Mouse (Mus musculus): ENCODE data around the gene Lamtor4. TPM values are rescaled to one million over a fixed set of nuclear protein-coding genes. Genes with fewer than 3 reads are reported as not detected.

Gene Lamtor4
- polyA plus RNA-seq, 1 experiment: 108 TPM

GRCm38 (mm10) chr5:138225700-138226099, 29.6 kb upstream of the Lamtor4 start, which contains the start of gene Nxpe5:
Nxpe5 (plus strand) TSS chr5:138225898.
- H3K4me3 ChIP-seq (ENCODE audit: extremely low read depth, insufficient read depth, insufficient read length): no peak within 1 kb of the TSS; the same call in 1 of the 2 replicates
- TF ChIP-seq CTCF (IDR thresholded peaks at IDR 0.05; ENCODE audit: extremely low read depth, insufficient read depth, insufficient read length, insufficient replicate concordance) (no peak), POLR2A (IDR thresholded peaks at IDR 0.05; ENCODE audit: low read depth, low read length) (no peak)
- 29% methylated on average over 2 of the region's 2 CpGs for WGBS
- no peak within 1 kb of the TSS for H3K27ac ChIP-seq (ENCODE audit: insufficient read depth, low read length)
- H3K27me3 ChIP-seq (ENCODE audit: control insufficient read depth, insufficient read depth, low read length): no peaks in the 10 kb centered on the region
- peaks cover 4% of the 10 kb centered on the region; the same call in 1 of the 2 replicates for H3K4me1 ChIP-seq (ENCODE audit: control insufficient read depth, insufficient read depth, insufficient read length)
- no peak for DNase-seq (ENCODE audit: low read depth in 1 of 2, low spot score in 2 of 2)
- no peaks in the 10 kb centered on the region for H3K36me3 ChIP-seq (ENCODE audit: control insufficient read depth, insufficient read depth, low read length)

GRCm38 (mm10) chr5:138226491-138226890, 28.8 kb upstream of the Lamtor4 start:
- no peak overlapping the region for H3K4me3 ChIP-seq (ENCODE audit: extremely low read depth, insufficient read depth, insufficient read length)
- TF ChIP-seq CTCF (IDR thresholded peaks at IDR 0.05; ENCODE audit: extremely low read depth, insufficient read depth, insufficient read length, insufficient replicate concordance): no peak
- H3K27ac ChIP-seq (ENCODE audit: insufficient read depth, low read length): no peak overlapping the region
- no peaks in the 10 kb centered on the region for H3K27me3 ChIP-seq (ENCODE audit: control insufficient read depth, insufficient read depth, low read length)
- peaks cover 4% of the 10 kb centered on the region; the same call in 1 of the 2 replicates for H3K4me1 ChIP-seq (ENCODE audit: control insufficient read depth, insufficient read depth, insufficient read length)
- H3K36me3 ChIP-seq (ENCODE audit: control insufficient read depth, insufficient read depth, low read length): no peaks in the 10 kb centered on the region
- no peak for DNase-seq (ENCODE audit: low read depth in 1 of 2, low spot score in 2 of 2)
- 17% methylated on average over 4 of the region's 4 CpGs for WGBS

GRCm38 (mm10) chr5:138227367-138227766, 27.9 kb upstream of the Lamtor4 start:
- TF ChIP-seq CTCF (IDR thresholded peaks at IDR 0.05; ENCODE audit: extremely low read depth, insufficient read depth, insufficient read length, insufficient replicate concordance) (no peak), POLR2A (IDR thresholded peaks at IDR 0.05; ENCODE audit: low read depth, low read length) (no peak)
- DNase-seq (ENCODE audit: low read depth in 1 of 2, low spot score in 2 of 2): peak in 1 of 2 experiments; percentile 5
- H3K4me3 ChIP-seq (ENCODE audit: extremely low read depth, insufficient read depth, insufficient read length): no peak overlapping the region
- H3K4me1 ChIP-seq (ENCODE audit: control insufficient read depth, insufficient read depth, insufficient read length): peaks cover 4% of the 10 kb centered on the region; the same call in 1 of the 2 replicates
- no peaks in the 10 kb centered on the region for H3K27me3 ChIP-seq (ENCODE audit: control insufficient read depth, insufficient read depth, low read length)
- H3K36me3 ChIP-seq (ENCODE audit: control insufficient read depth, insufficient read depth, low read length): no peaks in the 10 kb centered on the region
- WGBS: 7% methylated on average over 2 of the region's 2 CpGs
- no peak overlapping the region for H3K27ac ChIP-seq (ENCODE audit: insufficient read depth, low read length)

GRCm38 (mm10) chr5:138228026-138228425, 27.3 kb upstream of the Lamtor4 start:
- Histone ChIP-seq H3K4me3 (ENCODE audit: extremely low read depth, insufficient read depth, insufficient read length) (no peak overlapping the region), H3K27me3 (ENCODE audit: control insufficient read depth, insufficient read depth, low read length) (no peaks in the 10 kb centered on the region), H3K27ac (ENCODE audit: insufficient read depth, low read length) (no peak overlapping the region), H3K36me3 (ENCODE audit: control insufficient read depth, insufficient read depth, low read length) (no peaks in the 10 kb centered on the region), H3K4me1 (ENCODE audit: control insufficient read depth, insufficient read depth, insufficient read length) (peaks cover 4% of the 10 kb centered on the region; the same call in 1 of the 2 replicates)
- 38% methylated on average over 3 of the region's 3 CpGs for WGBS
- peak; percentile 29; the same call in 1 of the 2 replicates for TF ChIP-seq CTCF (IDR thresholded peaks at IDR 0.05; ENCODE audit: extremely low read depth, insufficient read depth, insufficient read length, insufficient replicate concordance)
- TF ChIP-seq POLR2A (IDR thresholded peaks at IDR 0.05; ENCODE audit: low read depth, low read length): no peak
- peak; percentile 7 to 57 for DNase-seq (ENCODE audit: low read depth in 1 of 2, low spot score in 2 of 2)

- DNase-seq (ENCODE audit: low read depth in 1 of 2, low spot score in 2 of 2): no peak
- TF ChIP-seq CTCF (IDR thresholded peaks at IDR 0.05; ENCODE audit: extremely low read depth, insufficient read depth, insufficient read length, insufficient replicate concordance) (no peak), POLR2A (IDR thresholded peaks at IDR 0.05; ENCODE audit: low read depth, low read length) (no peak)
- H3K36me3 ChIP-seq (ENCODE audit: control insufficient read depth, insufficient read depth, low read length): no peaks in the 10 kb centered on the region
- H3K4me1 ChIP-seq (ENCODE audit: control insufficient read depth, insufficient read depth, insufficient read length): peaks cover 4% of the 10 kb centered on the region; the same call in 1 of the 2 replicates
- H3K27ac ChIP-seq (ENCODE audit: insufficient read depth, low read length): no peak overlapping the region
- H3K27me3 ChIP-seq (ENCODE audit: control insufficient read depth, insufficient read depth, low read length): no peaks in the 10 kb centered on the region
- WGBS: 87% methylated on average over 3 of the region's 3 CpGs
- no peak overlapping the region for H3K4me3 ChIP-seq (ENCODE audit: extremely low read depth, insufficient read depth, insufficient read length)
Measured at GRCm38 (mm10) chr5:138229511-138229910, 25.8 kb upstream of the Lamtor4 start.

GRCm38 (mm10) chr5:138233778-138234177, 21.5 kb upstream of the Lamtor4 start:
- H3K4me3 ChIP-seq (ENCODE audit: extremely low read depth, insufficient read depth, insufficient read length): no peak overlapping the region
- H3K27me3 ChIP-seq (ENCODE audit: control insufficient read depth, insufficient read depth, low read length): no peaks in the 10 kb centered on the region
- DNase-seq (ENCODE audit: low read depth in 1 of 2, low spot score in 2 of 2): no peak
- H3K36me3 ChIP-seq (ENCODE audit: control insufficient read depth, insufficient read depth, low read length): no peaks in the 10 kb centered on the region
- WGBS: 95% methylated on average over 2 of the region's 2 CpGs
- no peaks in the 10 kb centered on the region for H3K4me1 ChIP-seq (ENCODE audit: control insufficient read depth, insufficient read depth, insufficient read length)
- no peak for TF ChIP-seq POLR2A (IDR thresholded peaks at IDR 0.05; ENCODE audit: low read depth, low read length)
- H3K27ac ChIP-seq (ENCODE audit: insufficient read depth, low read length): no peak overlapping the region

GRCm38 (mm10) chr5:138234224-138234623, 21.1 kb upstream of the Lamtor4 start:
- no peak overlapping the region for H3K27ac ChIP-seq (ENCODE audit: insufficient read depth, low read length)

More at GRCm38 (mm10) chr5:138234224-138234623, 21.1 kb upstream of the Lamtor4 start:
- Histone ChIP-seq H3K4me3 (ENCODE audit: extremely low read depth, insufficient read depth, insufficient read length) (no peak overlapping the region), H3K27me3 (ENCODE audit: control insufficient read depth, insufficient read depth, low read length) (no peaks in the 10 kb centered on the region), H3K4me1 (ENCODE audit: control insufficient read depth, insufficient read depth, insufficient read length) (no peaks in the 10 kb centered on the region), H3K36me3 (ENCODE audit: control insufficient read depth, insufficient read depth, low read length) (no peaks in the 10 kb centered on the region)
- DNase-seq (ENCODE audit: low read depth in 1 of 2, low spot score in 2 of 2): no peak
- TF ChIP-seq CTCF (IDR thresholded peaks at IDR 0.05; ENCODE audit: extremely low read depth, insufficient read depth, insufficient read length, insufficient replicate concordance): no peak
- TF ChIP-seq POLR2A (IDR thresholded peaks at IDR 0.05; ENCODE audit: low read depth, low read length): no peak

Measured in spleen, adult 2 months (tissue).